Mouse (Mus musculus) brain, embryonic 14.5 days (tissue): ENCODE measurements around the gene Zfp622. TPM values are rescaled to one million over a fixed set of nuclear protein-coding genes. Genes with fewer than 3 reads are reported as not detected.
"Not testable (repeated sequence)": the region's sequence is repeated elsewhere in the genome, so short reads cannot be mapped to it uniquely, and the experiment has no call there.

ENCODE experiments used
- DNase-seq: peaks from one replicate; pipeline ENCODE4 v3.0.0-alpha.2; 2011; ENCODE audit warnings: low read depth
- CTCF ChIP-seq: fragments of 200-500 bp; IDR thresholded peaks from 2 replicates; pipeline ENCODE4 v1.5.1; 2012; ENCODE audit warnings: inconsistent platforms, mild to moderate bottlenecking, moderate library complexity, borderline replicate concordance; ENCODE audit not compliant: insufficient read depth, insufficient read length; ENCODE audit errors: extremely low read depth
- POLR2A ChIP-seq: fragments of 200-500 bp; IDR thresholded peaks from 2 replicates; pipeline ENCODE4 v1.6.1; 2012; ENCODE audit warnings: mild to moderate bottlenecking, inconsistent platforms, borderline replicate concordance; ENCODE audit not compliant: poor library complexity, insufficient read depth, insufficient read length, severe bottlenecking; ENCODE audit errors: extremely low read depth
- polyA plus RNA-seq: library from polyadenylated mRNA; depleted of rRNA; stranded (reverse); fragments of >200 nt; gene quantifications from 2 replicates; pipeline ENCODE4 v1.2.3, GENCODE M21; 2012

Gene Zfp622
- polyA plus RNA-seq, 1 experiment, result 29.1 TPM

DNA sequence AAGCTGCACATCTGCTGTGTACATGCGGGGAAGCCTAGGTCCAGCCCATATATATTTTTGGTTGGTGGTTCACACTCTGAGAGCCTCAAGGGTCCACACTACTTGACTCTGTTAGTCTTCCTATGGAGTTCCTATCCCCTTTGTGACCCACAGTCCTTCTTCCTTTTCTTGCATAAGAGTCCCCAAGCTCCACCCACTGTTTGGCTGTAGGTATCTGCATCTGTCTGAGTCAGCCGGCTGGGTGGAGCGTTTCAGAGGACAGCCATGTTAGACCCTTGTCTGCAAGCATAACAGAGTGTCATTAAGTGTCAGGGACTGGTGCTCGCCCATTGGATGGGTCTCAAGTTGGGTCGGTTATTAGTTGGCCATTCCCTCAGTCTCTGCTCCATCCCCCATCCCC, 33.6 kb upstream of the Zfp622 start:
- TF ChIP-seq POLR2A, result no peak
- no peak for TF ChIP-seq CTCF

DNA sequence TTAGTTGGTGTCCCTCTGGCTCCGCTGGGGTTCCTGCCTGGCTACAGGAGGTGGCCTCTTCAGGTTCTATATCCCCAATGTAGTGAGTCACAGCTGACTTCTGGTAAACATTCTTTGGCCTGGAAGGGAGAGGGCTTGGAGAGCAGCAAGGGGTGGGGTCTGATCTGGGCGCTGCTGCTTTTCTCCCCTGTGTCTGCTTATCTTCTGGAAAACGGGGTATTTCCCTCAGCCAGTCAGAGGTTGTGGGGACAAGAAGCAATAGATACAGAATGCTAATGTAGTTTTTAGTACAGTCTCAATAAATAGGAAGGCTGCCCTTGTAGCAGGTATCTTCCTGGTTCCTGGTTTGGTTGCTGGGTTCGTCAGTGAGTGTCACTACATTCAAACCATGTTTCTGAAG, 33.1 kb upstream of the Zfp622 start:
- DNase-seq, result no peak
- TF ChIP-seq CTCF (no peak), POLR2A (no peak)

More for the DNA sequence above, 33.6 kb upstream of the Zfp622 start:
- DNase-seq, result no peak

DNA sequence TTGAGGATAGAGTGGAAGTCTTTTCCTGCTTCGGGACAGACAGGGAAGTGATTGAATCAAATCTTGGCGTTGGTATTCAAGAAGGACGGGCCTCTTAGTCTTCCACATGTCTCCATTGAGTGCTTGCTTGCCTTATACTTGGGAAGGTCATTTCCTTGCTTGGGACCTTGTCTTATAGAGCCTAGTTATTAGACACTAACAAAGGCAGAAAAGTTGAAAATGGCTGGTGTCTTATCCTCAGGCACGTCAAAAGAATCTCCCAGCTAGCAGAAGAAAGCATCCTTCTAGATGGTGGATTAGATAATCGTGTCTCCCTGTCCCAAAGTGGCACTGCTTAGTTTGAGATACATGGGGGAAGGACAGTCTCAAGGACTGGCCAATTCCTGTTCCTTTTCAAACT, 28.2 kb upstream of the Zfp622 start:
- no peak for DNase-seq
- TF ChIP-seq POLR2A (no peak), CTCF (no peak)

DNA sequence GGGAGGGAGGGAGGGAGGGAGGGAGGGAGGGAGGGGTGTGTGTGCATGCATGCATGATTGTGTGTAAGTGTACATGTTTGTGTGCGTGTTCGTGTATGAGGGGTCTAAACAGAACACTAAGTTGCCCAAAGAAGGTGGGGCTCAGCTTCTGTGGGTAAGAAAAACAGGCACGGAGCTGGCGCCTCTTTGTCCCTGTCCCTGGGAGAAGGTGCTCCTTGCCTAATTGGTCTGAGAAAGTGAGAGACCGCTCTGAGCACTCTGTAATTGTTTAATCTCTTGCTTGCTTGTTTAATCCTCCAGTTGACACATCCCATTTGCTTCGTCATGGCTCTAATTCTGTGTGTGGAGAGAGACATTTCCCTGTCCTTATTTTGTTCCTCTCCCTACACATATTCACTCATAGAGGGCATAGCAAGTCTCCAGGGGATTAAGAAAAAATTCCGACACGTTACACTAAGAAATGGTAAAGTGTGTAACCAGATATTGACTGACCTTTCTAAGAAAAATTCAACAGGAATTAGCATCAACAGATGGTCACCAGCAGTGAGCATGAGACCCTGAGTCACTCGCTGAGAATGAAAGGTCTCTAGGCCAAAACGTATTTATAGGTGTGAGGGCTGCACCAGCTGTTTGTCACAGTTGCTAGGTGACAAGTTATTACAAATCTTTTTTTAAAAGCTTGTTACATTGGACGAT, 27.6 kb upstream of the Zfp622 start:
- TF ChIP-seq CTCF (no peak), POLR2A (no peak)
- peak; percentile 49 for DNase-seq

DNA sequence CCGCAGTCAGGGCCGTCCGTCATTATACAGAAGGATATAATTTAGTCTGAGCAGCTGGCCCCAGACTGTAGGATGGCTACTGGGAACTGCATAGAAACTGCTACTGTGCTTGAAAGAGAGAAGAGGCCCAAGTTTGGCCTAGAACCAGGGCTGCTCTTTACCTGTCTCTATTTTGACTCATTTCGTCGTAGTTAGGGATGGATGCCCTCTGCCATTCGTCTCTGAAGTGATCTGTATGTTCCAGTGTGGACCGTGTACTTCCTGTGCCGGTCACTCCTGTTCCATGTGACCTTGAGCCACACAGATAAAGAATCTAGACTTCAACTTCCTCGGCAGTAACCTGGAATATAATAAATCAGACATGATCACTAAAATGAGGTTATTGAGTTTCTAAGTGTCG, 26.5 kb upstream of the Zfp622 start:
- TF ChIP-seq POLR2A (no peak), CTCF (no peak)
- no peak for DNase-seq

DNA sequence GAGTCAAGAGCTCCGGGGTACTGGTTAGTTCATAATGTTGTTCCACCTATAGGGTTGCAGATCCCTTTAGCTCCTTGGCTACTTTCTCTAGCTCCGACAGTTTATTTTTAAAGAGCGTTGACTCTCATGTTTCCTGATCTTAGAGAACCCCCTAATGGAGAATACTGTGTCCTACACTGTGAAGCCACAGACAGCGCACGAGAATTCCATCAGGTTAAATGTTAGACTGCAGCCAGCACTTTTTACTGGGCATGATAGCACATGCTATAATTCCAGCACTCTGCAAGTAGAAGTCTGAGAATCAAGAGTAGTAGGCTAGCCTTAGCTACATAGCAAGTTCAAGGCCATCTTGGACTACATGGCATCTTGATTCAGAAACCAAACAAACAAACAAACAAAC, 24.8 kb upstream of the Zfp622 start:
- no peak for TF ChIP-seq POLR2A
- peak; percentile 59; the same call in 1 of the 2 replicates for TF ChIP-seq CTCF
- DNase-seq, result peak; percentile 73

DNA sequence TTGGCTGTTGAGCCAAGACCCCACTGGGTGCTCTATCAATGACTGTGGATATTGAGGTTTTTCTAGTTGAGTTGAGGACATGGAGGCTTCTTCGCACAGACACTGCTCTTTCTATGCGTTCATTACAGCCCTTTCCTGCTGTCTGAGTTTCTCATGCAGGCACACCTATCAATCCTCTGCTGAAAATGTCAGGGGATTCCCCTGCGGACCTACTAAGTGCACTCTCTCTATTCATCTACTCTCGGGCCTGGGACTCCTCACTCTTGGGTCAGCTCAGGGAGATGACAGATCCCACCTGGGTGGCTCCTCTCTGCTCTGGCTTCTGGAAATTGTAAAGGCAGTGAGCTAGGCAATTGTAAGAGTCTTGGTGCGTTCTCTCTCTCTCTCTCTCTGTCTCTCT, 23.9 kb upstream of the Zfp622 start:
- TF ChIP-seq POLR2A, result no peak
- TF ChIP-seq CTCF, result no peak
- DNase-seq, result no peak

DNA sequence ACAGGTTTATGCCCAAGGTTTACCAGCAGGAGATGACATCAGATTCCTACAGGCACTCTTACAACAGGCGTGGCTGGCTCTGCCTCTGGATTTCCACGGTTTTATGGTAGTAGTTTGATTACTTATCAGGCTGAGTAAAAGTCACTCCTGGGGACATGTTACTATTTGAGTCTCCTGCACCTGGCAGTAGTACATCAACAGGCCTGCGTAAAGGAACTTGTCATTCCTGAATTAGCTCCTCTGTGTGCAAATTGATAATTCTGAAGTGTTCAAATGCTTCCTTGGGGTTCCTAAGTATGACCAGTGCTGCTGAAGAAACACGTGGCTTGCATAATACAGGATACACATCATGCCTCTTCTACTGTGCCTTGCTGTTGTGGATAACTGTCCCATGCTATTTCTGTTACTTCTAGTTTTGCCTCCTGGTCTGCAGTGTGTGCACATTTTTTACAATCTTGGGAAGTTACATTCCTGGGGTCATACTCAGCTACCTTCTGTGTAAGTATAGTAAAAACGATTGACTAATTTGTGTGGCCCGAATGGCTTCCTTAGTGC, 17.9 kb upstream of the Zfp622 start:
- TF ChIP-seq POLR2A (no peak), CTCF (no peak)
- no peak for DNase-seq

DNA sequence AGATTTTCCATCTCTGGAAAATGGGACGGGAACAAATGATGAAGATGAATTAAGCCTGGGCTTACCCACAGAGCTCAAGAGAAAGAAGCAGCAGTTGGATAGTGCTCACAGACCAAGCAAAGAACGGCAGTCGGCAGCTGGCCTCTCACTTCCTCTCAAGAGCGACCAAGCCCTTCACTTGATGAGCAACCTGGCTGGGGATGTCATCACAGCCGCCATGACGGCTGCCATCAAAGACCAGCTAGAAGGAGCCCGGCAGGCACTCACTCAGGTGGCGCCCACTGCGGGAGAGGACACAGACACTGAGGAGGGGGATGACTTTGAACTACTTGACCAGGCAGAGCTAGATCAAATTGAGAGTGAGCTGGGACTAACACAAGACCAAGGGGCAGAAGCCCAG, 12.6 kb upstream of the Zfp622 start:
- TF ChIP-seq CTCF, result no peak
- no peak for TF ChIP-seq POLR2A

DNA sequence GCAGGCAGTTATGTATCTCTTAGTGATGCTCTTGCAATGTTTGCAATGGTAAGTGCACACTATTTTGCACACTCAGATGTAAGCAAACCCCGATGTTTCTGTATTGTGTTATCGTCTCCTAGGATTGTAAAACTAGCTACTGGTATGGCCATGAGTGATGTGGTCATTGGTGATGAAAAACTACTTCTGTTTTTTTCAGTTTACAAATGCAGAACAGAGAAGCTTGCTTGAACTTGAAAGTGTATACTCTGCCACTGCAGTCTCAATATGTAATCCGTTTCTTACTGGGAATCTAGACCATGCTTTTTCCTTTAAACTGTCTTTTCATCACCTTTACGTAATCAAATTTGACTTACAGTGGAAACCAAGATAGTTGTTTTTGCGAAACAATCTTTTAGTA, 11.4 kb upstream of the Zfp622 start:
- DNase-seq, result no peak
- TF ChIP-seq CTCF, result no peak

More for the DNA sequence above, 12.6 kb upstream of the Zfp622 start:
- no peak for DNase-seq

DNA sequence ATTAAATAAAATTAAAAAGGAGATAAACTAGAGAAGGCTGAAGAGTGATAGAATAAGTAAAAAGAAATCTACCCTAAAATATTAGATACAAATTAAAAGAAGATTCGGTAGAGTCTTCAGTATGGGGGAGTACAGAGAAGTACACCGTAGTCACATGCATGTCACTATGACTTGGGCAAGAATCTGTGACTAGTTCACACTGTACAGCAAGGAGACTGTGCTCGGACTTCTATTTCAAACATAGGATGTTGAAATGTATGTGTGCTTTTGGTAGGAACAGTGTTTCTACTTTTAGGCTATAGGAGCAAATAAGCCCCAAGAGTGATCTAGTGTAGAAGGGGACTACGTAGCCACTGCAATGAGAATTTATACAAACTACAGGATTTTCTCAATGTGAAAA, 9.8 kb upstream of the Zfp622 start:
- TF ChIP-seq CTCF, result no peak
- no peak for TF ChIP-seq POLR2A
- no peak for DNase-seq

DNA sequence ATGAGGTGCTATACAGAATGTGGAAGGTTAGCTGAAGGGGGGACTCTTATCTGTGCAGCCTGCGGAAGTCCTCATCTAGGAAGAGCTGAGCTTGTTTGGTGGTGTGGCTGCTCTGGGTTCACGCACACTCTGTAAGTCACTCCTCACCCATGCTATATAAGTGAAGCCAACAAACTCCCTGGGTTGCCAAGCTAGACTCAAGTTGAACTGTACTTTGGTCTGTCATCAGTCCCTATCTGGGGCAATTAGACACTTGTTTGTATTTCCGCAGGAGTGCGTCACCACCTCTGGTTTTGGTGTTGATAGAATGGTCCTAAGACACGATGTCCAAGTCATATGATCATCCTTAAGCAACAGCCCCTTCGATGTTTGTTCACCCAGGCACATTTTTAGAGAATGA, 8.4 kb upstream of the Zfp622 start:
- no peak for DNase-seq
- TF ChIP-seq POLR2A, result no peak
- no peak for TF ChIP-seq CTCF

DNA sequence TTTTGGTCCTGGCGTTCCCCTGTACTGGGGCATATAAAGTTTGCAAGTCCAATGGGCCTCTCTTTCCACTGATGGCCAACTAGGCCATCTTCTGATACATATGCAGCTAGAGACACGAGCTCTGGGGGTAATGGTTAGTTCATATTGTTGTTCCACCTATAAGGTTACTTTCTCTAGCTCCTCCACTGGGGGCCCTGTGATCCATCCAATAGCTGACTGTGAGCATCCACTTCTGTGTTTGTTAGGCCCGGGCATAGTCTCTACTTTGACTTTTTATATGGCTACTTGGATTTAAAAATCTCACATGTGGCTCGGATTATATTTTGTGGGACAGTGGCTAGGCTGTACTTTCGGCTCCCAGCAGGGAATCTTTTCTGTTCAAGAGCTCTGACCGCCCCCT, 552 bp upstream of the Zfp622 start:
- not testable (repeated sequence) for DNase-seq
